Mouse (Mus musculus) kidney, adult 8-10 months (tissue): ENCODE data around the gene Rgl1.
A peak's percentile ranks its signal among the peaks of the same experiment; 100 is the strongest.

Experiments used
- DNase-seq, 2 experiments: peaks; one replicate each; pipeline ENCODE4 v3.0.0; 2022

The Rgl1 gene

GRCm38 (mm10) chr1:152612535-152613157 lies 153.5 kb downstream of the Rgl1 start:
- DNase-seq = peak; percentile 89 to 93

GRCm38 (mm10) chr1:152609547-152609946 lies 156.6 kb downstream of the Rgl1 start:
- peak; percentile 55 to 66 for DNase-seq

GRCm38 (mm10) chr1:152609006-152609405 lies 157.1 kb downstream of the Rgl1 start:
- peak in 1 of 2 experiments; percentile 54 for DNase-seq

- peak; percentile 57 to 60 for DNase-seq
Measured at GRCm38 (mm10) chr1:152607765-152608164, 158.4 kb downstream of the Rgl1 start.

- DNase-seq = no peak
Measured at GRCm38 (mm10) chr1:152606727-152607126, 159.4 kb downstream of the Rgl1 start.

GRCm38 (mm10) chr1:152605895-152606625 lies 160.1 kb downstream of the Rgl1 start:
- DNase-seq = no peak

- no peak for DNase-seq
Measured at GRCm38 (mm10) chr1:152604147-152604546, 162.0 kb downstream of the Rgl1 start.

- DNase-seq = no peak
Measured at GRCm38 (mm10) chr1:152603628-152604027, 162.5 kb downstream of the Rgl1 start.

- DNase-seq = no peak
Measured at GRCm38 (mm10) chr1:152600494-152600893, 165.7 kb downstream of the Rgl1 start.

GRCm38 (mm10) chr1:152599347-152599746 lies 166.8 kb downstream of the Rgl1 start:
- DNase-seq = peak; percentile 55 to 68

GRCm38 (mm10) chr1:152594690-152595089 lies 171.5 kb downstream of the Rgl1 start:
- no peak for DNase-seq

- no peak for DNase-seq
Measured at GRCm38 (mm10) chr1:152593831-152594549, 172.2 kb downstream of the Rgl1 start.

- no peak for DNase-seq
Measured at GRCm38 (mm10) chr1:152593382-152593781, 172.8 kb downstream of the Rgl1 start.

GRCm38 (mm10) chr1:152592609-152593008 lies 173.5 kb downstream of the Rgl1 start:
- DNase-seq = no peak

GRCm38 (mm10) chr1:152591746-152592498 lies 174.2 kb downstream of the Rgl1 start:
- DNase-seq = no peak

- DNase-seq = no peak
Measured at GRCm38 (mm10) chr1:152590321-152590720, 175.8 kb downstream of the Rgl1 start.

GRCm38 (mm10) chr1:152589331-152589935 lies 176.7 kb downstream of the Rgl1 start:
- peak; percentile 80 to 87 for DNase-seq

GRCm38 (mm10) chr1:152587431-152587830 lies 178.7 kb downstream of the Rgl1 start:
- no peak for DNase-seq

- DNase-seq = no peak
Measured at GRCm38 (mm10) chr1:152585385-152585984, 180.7 kb downstream of the Rgl1 start.

- DNase-seq = no peak
Measured at GRCm38 (mm10) chr1:152584933-152585332, 181.2 kb downstream of the Rgl1 start.

GRCm38 (mm10) chr1:152581127-152581905 lies 184.8 kb downstream of the Rgl1 start:
- no peak for DNase-seq
